Mouse (Mus musculus) limb, embryonic 14.5 days (tissue): ENCODE data around the gene Gm4491. TPM values are rescaled to one million over a fixed set of nuclear protein-coding genes. Genes with fewer than 3 reads are reported as not detected.

ENCODE experiments used
- ATAC-seq: fragments of 200-750 bp; cut with Nextera tagmentation; 2 replicates; pipeline ENCODE4 v1.8.0; 2017; ENCODE audit warnings: low read depth, moderate number of reproducible peaks, moderate TSS enrichment; ENCODE audit not compliant: low FRiP score
- DNase-seq: peaks from one replicate; pipeline ENCODE4 v3.0.0-alpha.2; 2015; ENCODE audit warnings: low spot score
- H3K27ac ChIP-seq: fragments of 300-500 bp; sonication (generic); replicated peaks from 2 replicates; pipeline ENCODE4 v1.5.1; 2014; ENCODE audit warnings: low read depth, mild to moderate bottlenecking, low read length, moderate library complexity, mixed read lengths
- H3K27me3 ChIP-seq: fragments of 300-500 bp; sonication (generic); 2 replicates; pipeline ENCODE4 v1.6.1; 2014; ENCODE audit warnings: low read length, mixed read lengths; ENCODE audit not compliant: control insufficient read depth, insufficient read depth
- H3K36me3 ChIP-seq: fragments of 300-500 bp; sonication (generic); 2 replicates; pipeline ENCODE4 v1.6.1; 2014; ENCODE audit warnings: mild to moderate bottlenecking, low read length, moderate library complexity, mixed read lengths; ENCODE audit not compliant: control insufficient read depth, insufficient read depth
- H3K4me1 ChIP-seq: fragments of 300-500 bp; sonication (generic); 2 replicates; pipeline ENCODE4 v1.6.1; 2014; ENCODE audit warnings: antibody characterized with exemption, low read length, mixed read lengths; ENCODE audit not compliant: control insufficient read depth, insufficient read depth
- H3K4me2 ChIP-seq: fragments of 300-500 bp; sonication (generic); replicated peaks from 2 replicates; pipeline ENCODE4 v1.6.1; 2014; ENCODE audit warnings: low read depth, mild to moderate bottlenecking, low read length, moderate library complexity; ENCODE audit not compliant: severe bottlenecking
- H3K4me3 ChIP-seq: fragments of 300-500 bp; sonication (generic); replicated peaks from 2 replicates; pipeline ENCODE4 v1.5.1; 2014; ENCODE audit warnings: low read length
- H3K9ac ChIP-seq: fragments of 300-500 bp; sonication (generic); 2 replicates; pipeline ENCODE4 v1.6.1; 2014; ENCODE audit warnings: mild to moderate bottlenecking, low read depth, low read length, moderate library complexity; ENCODE audit not compliant: severe bottlenecking
- H3K9me3 ChIP-seq: fragments of 300-500 bp; sonication (generic); 2 replicates; pipeline ENCODE4 v1.6.1; 2016; ENCODE audit warnings: low read length; ENCODE audit not compliant: control insufficient read depth
- POLR2A ChIP-seq: fragments of 200-500 bp; IDR thresholded peaks from 2 replicates; pipeline ENCODE4 v1.8.0; 2012; ENCODE audit warnings: inconsistent platforms, mild to moderate bottlenecking, moderate library complexity, borderline replicate concordance; ENCODE audit not compliant: insufficient read depth, insufficient read length; ENCODE audit errors: extremely low read depth
- WGBS: fragments of 180-500 bp; shearing (Covaris S2); extraction: QIAGEN DNeasy Blood & Tissue Kit; methylation state at CpG from one replicate; pipeline ENCODE4 v1.1.7; 2014; 5-methylcytosine and 5-hydroxymethylcytosine counted together
- polyA plus RNA-seq, 2 experiments: library from polyadenylated mRNA; depleted of rRNA in 1 of 2; stranded (reverse) in 1 of 2; unstranded in 1 of 2; fragments of >200 nt; fragmentation: Nextera tagmentation in 1 of 2; extraction: Ambion mirVana in 1 of 2; gene quantifications; 2 replicates each; pipeline versions ENCODE4 v1.2.1 to v1.2.3; 2012 to 2014

Gm4491 gene
- polyA plus RNA-seq, 2 experiments: not detected

GRCm38 (mm10) chr14:57107916-57108315 lies 7.8 kb downstream of the Gm4491 start:
- no peak for ATAC-seq
- Histone ChIP-seq H3K36me3 (no peaks in the 10 kb centered on the region), H3K27ac (no peak overlapping the region), H3K9ac (no peak overlapping the region), H3K9me3 (no peaks in the 10 kb centered on the region), H3K4me3 (no peak overlapping the region), H3K27me3 (peaks cover 45% of the 10 kb centered on the region), H3K4me1 (0 out of 2 replicates have a peak, but pooled peaks cover 3% of the 10 kb centered on the region), H3K4me2 (no peak overlapping the region)
- no peak for TF ChIP-seq POLR2A
- DNase-seq: no peak
- 65% methylated on average over 5 of the region's 5 CpGs for WGBS

GRCm38 (mm10) chr14:57107091-57107490 lies 8.6 kb downstream of the Gm4491 start:
- WGBS: 70% methylated on average over 8 of the region's 8 CpGs
- H3K9me3 ChIP-seq: no peaks in the 10 kb centered on the region
- H3K27me3 ChIP-seq: peaks cover 52% of the 10 kb centered on the region
- TF ChIP-seq POLR2A: no peak
- no peak overlapping the region for H3K4me2 ChIP-seq
- no peaks in the 10 kb centered on the region for H3K36me3 ChIP-seq
- H3K4me3 ChIP-seq: no peak overlapping the region
- no peak overlapping the region for H3K27ac ChIP-seq
- no peak for DNase-seq
- ATAC-seq: no peak
- no peak overlapping the region for H3K9ac ChIP-seq
- 0 out of 2 replicates have a peak, but pooled peaks cover 3% of the 10 kb centered on the region for H3K4me1 ChIP-seq

GRCm38 (mm10) chr14:57105721-57106120 lies 10.0 kb downstream of the Gm4491 start:
- no peaks in the 10 kb centered on the region for H3K36me3 ChIP-seq
- H3K9me3 ChIP-seq: no peaks in the 10 kb centered on the region
- H3K4me3 ChIP-seq: no peak overlapping the region
- H3K9ac ChIP-seq: no peak overlapping the region
- TF ChIP-seq POLR2A: no peak
- peaks cover 53% of the 10 kb centered on the region for H3K27me3 ChIP-seq
- H3K27ac ChIP-seq: no peak overlapping the region
- DNase-seq: no peak
- WGBS: 42% methylated on average over 11 of the region's 11 CpGs
- H3K4me2 ChIP-seq: no peak overlapping the region
- H3K4me1 ChIP-seq: 0 out of 2 replicates have a peak, but pooled peaks cover 3% of the 10 kb centered on the region
- ATAC-seq: no peak

GRCm38 (mm10) chr14:57105111-57105510 lies 10.6 kb downstream of the Gm4491 start:
- peak overlapping the region; percentile 56 for H3K4me3 ChIP-seq
- WGBS: 10% methylated on average over 14 of the region's 14 CpGs

GRCm38 (mm10) chr14:57104106-57105023 lies 11.3 kb downstream of the Gm4491 start, which contains the start of gene Gjb2:
Gene Gjb2, minus strand, starts transcription at chr14:57104702.
- peak; percentile 45 for DNase-seq
- H3K9me3 ChIP-seq: no peaks in the 10 kb centered on the region
- no peaks in the 10 kb centered on the region for H3K36me3 ChIP-seq
- peaks cover 53% of the 10 kb centered on the region for H3K27me3 ChIP-seq
- H3K27ac ChIP-seq: 0 out of 2 replicates have a peak within 1 kb of the TSS, but pooled peaks have one; percentile 8
- peak within 1 kb of the TSS; percentile 56 for H3K4me3 ChIP-seq
- TF ChIP-seq POLR2A: no peak
- ATAC-seq: peak; percentile 53
- H3K4me1 ChIP-seq: 0 out of 2 replicates have a peak, but pooled peaks cover 3% of the 10 kb centered on the region
- under 1% methylated on average over 72 of the region's 101 CpGs for WGBS
- H3K9ac ChIP-seq: peak within 1 kb of the TSS; percentile 58
- H3K4me2 ChIP-seq: peak within 1 kb of the TSS; percentile 100

More at GRCm38 (mm10) chr14:57105111-57105510, 10.6 kb downstream of the Gm4491 start:
- Histone ChIP-seq H3K4me1 (0 out of 2 replicates have a peak, but pooled peaks cover 3% of the 10 kb centered on the region), H3K27me3 (peaks cover 53% of the 10 kb centered on the region), H3K4me2 (peak overlapping the region; percentile 100), H3K27ac (no peak overlapping the region), H3K36me3 (no peaks in the 10 kb centered on the region), H3K9ac (no peak overlapping the region), H3K9me3 (no peaks in the 10 kb centered on the region)
- DNase-seq: no peak
- ATAC-seq: no peak
- TF ChIP-seq POLR2A: no peak
